Mouse (Mus musculus) retina, postnatal 7 days (tissue): ENCODE results near the gene Zbbx.

Experiments
- DNase-seq: peaks from one replicate; pipeline ENCODE4 v3.0.0-alpha.2; 2012; ENCODE audit warnings: low read depth, low spot score

Zbbx gene

GRCm38 (mm10) chr3:75164838-75165496 lies at the start of gene Zbbx:
Gene Zbbx (minus strand): TSS chr3:75165034.
- peak; percentile 37 for DNase-seq

GRCm38 (mm10) chr3:75202808-75203503 lies 38.1 kb upstream of the Zbbx start:
- DNase-seq = peak; percentile 21

GRCm38 (mm10) chr3:75182606-75183005 lies 17.8 kb upstream of the Zbbx start:
- no peak for DNase-seq

- DNase-seq = peak; percentile 4
Observed at GRCm38 (mm10) chr3:75141876-75142275, 23.0 kb downstream of the Zbbx start.

- no peak for DNase-seq
Observed at GRCm38 (mm10) chr3:75104867-75105266, 60.0 kb downstream of the Zbbx start.

GRCm38 (mm10) chr3:75085762-75086161 lies 79.1 kb downstream of the Zbbx start:
- no peak for DNase-seq

- DNase-seq = no peak
Observed at GRCm38 (mm10) chr3:75078906-75079305, 85.9 kb downstream of the Zbbx start.

- DNase-seq = no peak
Observed at GRCm38 (mm10) chr3:75009701-75010100, 155.1 kb downstream of the Zbbx start.
